Mouse (Mus musculus) kidney, embryonic 15.5 days (tissue): ENCODE measurements around the gene Socs5. TPM values are rescaled to one million over a fixed set of nuclear protein-coding genes. Genes with fewer than 3 reads are reported as not detected.

Experiments used
- ATAC-seq: fragments of 200-750 bp; cut with Nextera tagmentation; replicated peaks from 2 replicates; pipeline ENCODE4 v1.8.0; 2017; ENCODE audit warnings: moderate TSS enrichment; ENCODE audit not compliant: low FRiP score
- H3K27ac ChIP-seq: fragments of 300-500 bp; sonication (generic); 2 replicates; pipeline ENCODE4 v1.5.1; 2015; ENCODE audit warnings: mild to moderate bottlenecking, inconsistent platforms
- H3K27me3 ChIP-seq: fragments of 300-500 bp; sonication (generic); 2 replicates; pipeline ENCODE4 v1.6.1; 2015; ENCODE audit warnings: inconsistent platforms
- H3K36me3 ChIP-seq: fragments of 300-500 bp; sonication (generic); 2 replicates; pipeline ENCODE4 v1.6.1; 2015; ENCODE audit warnings: inconsistent platforms
- H3K4me1 ChIP-seq: fragments of 300-500 bp; sonication (generic); 2 replicates; pipeline ENCODE4 v1.6.1; 2015; ENCODE audit warnings: inconsistent platforms
- H3K4me2 ChIP-seq: fragments of 300-500 bp; sonication (generic); 2 replicates; pipeline ENCODE4 v1.6.1; 2015; ENCODE audit warnings: moderate library complexity, mild to moderate bottlenecking, inconsistent platforms
- H3K4me3 ChIP-seq: fragments of 300-500 bp; sonication (generic); replicated peaks from 2 replicates; pipeline ENCODE4 v1.5.1; 2015; ENCODE audit warnings: mild to moderate bottlenecking, inconsistent platforms
- H3K9ac ChIP-seq: fragments of 300-500 bp; sonication (generic); 2 replicates; pipeline ENCODE4 v1.6.1; 2015; ENCODE audit warnings: mild to moderate bottlenecking, inconsistent platforms
- H3K9me3 ChIP-seq: fragments of 300-500 bp; sonication (generic); replicated peaks from 2 replicates; pipeline ENCODE4 v1.6.1; 2016; ENCODE audit warnings: inconsistent platforms
- WGBS: fragments of 180-500 bp; shearing (Covaris S2); methylation state at CpG from one replicate; pipeline ENCODE4 v1.1.7; 2015; ENCODE audit warnings: mixed read lengths; 5-methylcytosine and 5-hydroxymethylcytosine counted together
- microRNA-seq: library from miRNA; unstranded; fragments of <30 nt; microRNA quantifications from one replicate; pipeline ENCODE4, GENCODE M21; 2016
- polyA plus RNA-seq: library from polyadenylated mRNA; unstranded; fragments of >200 nt; fragmentation: Nextera tagmentation; extraction: Ambion mirVana; gene quantifications from 2 replicates; pipeline ENCODE4 v1.2.1, GENCODE M21; 2015

Socs5 gene
- polyA plus RNA-seq, 1 experiment from 2014 or later: 17.0 TPM

- WGBS: 69% methylated on average over 9 of the region's 9 CpGs
- H3K36me3 ChIP-seq: no peaks in the 10 kb centered on the region
- H3K4me2 ChIP-seq: no peak overlapping the region
- H3K27me3 ChIP-seq: no peaks in the 10 kb centered on the region
- H3K4me1 ChIP-seq: peaks cover 48% of the 10 kb centered on the region
- no peak overlapping the region for H3K9ac ChIP-seq
- peak; percentile 47 for ATAC-seq
- peaks cover 7% of the 10 kb centered on the region for H3K9me3 ChIP-seq
- H3K4me3 ChIP-seq: no peak overlapping the region
- H3K27ac ChIP-seq: peak overlapping the region; percentile 75
Observed at GRCm38 (mm10) chr17:87174651-87175331, 67.3 kb downstream of the Socs5 start.

GRCm38 (mm10) chr17:87176066-87177012, 68.9 kb downstream of the Socs5 start:
- H3K27me3 ChIP-seq: no peaks in the 10 kb centered on the region
- no peak overlapping the region for H3K4me3 ChIP-seq
- ATAC-seq: no peak; the same call in 1 of the 2 replicates
- H3K27ac ChIP-seq: peak overlapping the region; percentile 75
- no peak overlapping the region for H3K4me2 ChIP-seq
- no peaks in the 10 kb centered on the region for H3K36me3 ChIP-seq
- WGBS: 59% methylated on average over 17 of the region's 17 CpGs
- peaks cover 58% of the 10 kb centered on the region for H3K4me1 ChIP-seq
- H3K9me3 ChIP-seq: peaks cover 7% of the 10 kb centered on the region
- no peak overlapping the region for H3K9ac ChIP-seq

GRCm38 (mm10) chr17:87178596-87179590, 71.4 kb downstream of the Socs5 start:
- no peak overlapping the region for H3K9ac ChIP-seq
- no peaks in the 10 kb centered on the region for H3K9me3 ChIP-seq
- peaks cover 58% of the 10 kb centered on the region for H3K4me1 ChIP-seq
- 54% methylated on average over 16 of the region's 16 CpGs for WGBS
- no peak overlapping the region for H3K4me3 ChIP-seq
- no peak for ATAC-seq
- H3K36me3 ChIP-seq: no peaks in the 10 kb centered on the region
- H3K27ac ChIP-seq: peak overlapping the region; percentile 37; the same call in 1 of the 2 replicates
- H3K4me2 ChIP-seq: no peak overlapping the region
- no peaks in the 10 kb centered on the region for H3K27me3 ChIP-seq

DNA sequence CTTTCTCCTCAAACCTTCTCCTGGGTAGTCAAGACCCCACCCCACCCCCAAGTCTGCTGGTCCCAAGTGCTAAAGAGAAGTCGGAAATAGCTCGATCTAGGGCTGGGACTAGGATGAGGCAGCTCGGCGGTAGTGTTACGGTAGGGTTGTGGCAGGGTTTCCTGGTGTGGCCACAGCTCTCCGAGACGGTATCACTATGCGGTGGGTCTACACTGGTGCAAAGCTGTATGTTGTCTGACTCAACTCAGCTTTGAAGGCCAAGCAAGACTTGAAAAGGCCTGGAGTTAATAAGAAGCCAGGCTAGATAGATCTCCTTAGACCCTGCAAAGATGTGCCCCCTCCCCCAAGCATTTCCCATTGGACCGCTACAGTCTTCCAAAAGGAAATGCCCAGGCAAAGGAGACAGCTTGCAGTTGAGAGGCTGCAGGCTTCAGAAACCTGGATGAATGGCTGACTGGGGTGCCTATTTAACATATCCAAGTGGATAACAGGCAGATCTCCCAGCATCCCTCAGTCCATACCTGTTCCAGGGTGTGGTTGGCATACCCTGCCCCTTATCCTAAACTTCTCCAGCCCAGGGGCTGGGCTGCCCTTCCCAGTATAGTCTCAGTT, 72.6 kb downstream of the Socs5 start:
- H3K27ac ChIP-seq: 0 out of 2 replicates have a peak overlapping the region, but pooled peaks have one; percentile 22
- H3K4me3 ChIP-seq: no peak overlapping the region
- no peaks in the 10 kb centered on the region for H3K9me3 ChIP-seq
- ATAC-seq: peak; percentile 52; the same call in 1 of the 2 replicates
- H3K4me2 ChIP-seq: no peak overlapping the region
- WGBS: 84% methylated on average over 9 of the region's 9 CpGs
- peaks cover 50% of the 10 kb centered on the region for H3K4me1 ChIP-seq
- no peak overlapping the region for H3K9ac ChIP-seq
- H3K27me3 ChIP-seq: no peaks in the 10 kb centered on the region
- H3K36me3 ChIP-seq: no peaks in the 10 kb centered on the region

DNA sequence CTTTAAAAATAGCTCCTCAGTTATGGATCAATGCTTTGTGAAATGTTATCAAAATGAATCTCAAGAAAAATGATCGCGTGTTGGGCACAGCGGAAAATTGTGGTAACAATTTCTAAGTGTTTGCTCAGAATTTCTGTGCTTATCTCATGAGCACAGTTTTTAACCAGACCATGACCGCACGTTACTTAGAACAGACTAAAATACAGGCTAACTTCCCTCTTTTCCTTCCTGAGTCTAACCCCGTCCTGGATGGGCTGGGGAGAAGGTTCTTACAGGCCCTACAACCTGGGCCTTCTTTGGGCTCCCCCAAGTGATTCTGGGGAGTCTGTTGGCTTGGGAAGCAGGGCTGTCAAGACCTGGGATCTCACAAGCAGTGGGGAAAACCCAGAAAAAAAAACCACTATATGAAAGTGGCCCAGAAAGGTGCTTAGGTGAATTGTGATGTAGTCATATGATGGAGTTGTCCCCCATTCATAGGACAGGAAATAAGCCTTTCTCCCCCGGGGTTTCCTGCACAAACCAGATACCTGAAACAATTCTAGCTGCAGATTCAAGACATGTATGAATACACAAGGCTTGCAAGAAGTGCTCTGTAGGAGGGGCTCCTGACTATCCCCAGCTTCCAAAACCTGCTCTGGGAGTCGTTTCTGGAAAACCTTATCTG, 74.3 kb downstream of the Socs5 start:
- ATAC-seq: no peak
- no peak overlapping the region for H3K9ac ChIP-seq

DNA sequence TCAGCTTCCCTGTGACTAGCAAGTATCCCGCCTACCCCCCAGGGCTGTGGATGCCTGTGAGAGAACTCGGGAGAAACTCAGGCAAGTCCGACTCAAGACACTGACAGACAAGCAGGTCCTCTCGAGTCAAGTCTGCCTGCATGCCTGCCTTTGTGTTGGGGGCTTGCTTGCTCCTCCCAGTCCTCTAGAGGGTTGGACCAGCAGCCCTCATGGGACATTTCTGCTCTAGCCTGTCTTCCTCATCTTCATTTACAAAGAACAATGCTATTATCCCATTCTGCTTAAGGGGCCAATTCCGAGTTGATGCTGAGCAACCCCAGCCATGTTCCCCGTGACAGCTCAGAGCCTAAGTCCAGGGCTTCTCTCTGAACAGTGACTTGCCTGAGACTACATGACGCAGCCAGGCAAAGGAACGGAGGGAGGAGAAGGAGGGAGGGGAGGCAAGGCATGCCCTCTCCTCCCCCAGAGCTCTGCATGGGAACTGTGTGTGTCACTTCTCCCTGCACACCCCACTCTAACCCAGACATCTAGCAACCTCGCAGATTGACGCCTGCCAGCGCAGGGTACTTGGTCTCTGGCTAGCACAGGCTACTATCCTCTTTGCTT, 78.1 kb downstream of the Socs5 start:
- Histone ChIP-seq H3K27me3 (no peaks in the 10 kb centered on the region), H3K9ac (no peak overlapping the region), H3K9me3 (no peaks in the 10 kb centered on the region), H3K27ac (no peak overlapping the region), H3K4me3 (no peak overlapping the region), H3K4me1 (peaks cover 34% of the 10 kb centered on the region), H3K36me3 (no peaks in the 10 kb centered on the region), H3K4me2 (no peak overlapping the region)
- 30% methylated on average over 11 of the region's 11 CpGs for WGBS
- ATAC-seq: peak; percentile 26

More for the DNA sequence above, 74.3 kb downstream of the Socs5 start:
- peaks cover 50% of the 10 kb centered on the region for H3K4me1 ChIP-seq
- H3K9me3 ChIP-seq: no peaks in the 10 kb centered on the region
- H3K36me3 ChIP-seq: no peaks in the 10 kb centered on the region
- H3K27me3 ChIP-seq: no peaks in the 10 kb centered on the region
- 74% methylated on average over 8 of the region's 8 CpGs for WGBS
- H3K4me2 ChIP-seq: no peak overlapping the region
- no peak overlapping the region for H3K4me3 ChIP-seq
- no peak overlapping the region for H3K27ac ChIP-seq

DNA sequence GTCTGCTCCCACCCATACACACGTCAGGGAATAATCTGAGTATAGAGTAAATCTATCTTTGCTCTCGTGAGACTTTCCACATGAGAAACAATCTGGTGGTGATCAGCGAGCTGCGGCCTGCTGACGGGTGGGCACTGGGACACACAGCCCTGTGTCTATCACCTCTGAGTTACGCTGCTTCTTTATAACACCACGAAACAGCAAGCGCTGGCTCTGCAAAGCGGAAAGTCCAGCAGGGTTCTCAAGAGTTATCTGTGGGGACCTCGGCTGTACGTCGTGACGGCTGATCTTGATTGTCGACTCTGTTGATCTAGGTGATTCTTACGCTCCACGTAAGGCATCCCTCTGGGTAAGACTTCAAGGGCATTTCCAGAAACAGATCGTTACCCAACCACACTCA, 79.5 kb downstream of the Socs5 start:
- H3K4me2 ChIP-seq: no peak overlapping the region
- no peak overlapping the region for H3K9ac ChIP-seq
- WGBS: 55% methylated on average over 17 of the region's 17 CpGs
- H3K9me3 ChIP-seq: peaks cover 1% of the 10 kb centered on the region; the same call in 1 of the 2 replicates
- no peak for ATAC-seq
- no peak overlapping the region for H3K4me3 ChIP-seq
- H3K4me1 ChIP-seq: peaks cover 31% of the 10 kb centered on the region
- no peak overlapping the region for H3K27ac ChIP-seq
- no peaks in the 10 kb centered on the region for H3K36me3 ChIP-seq
- H3K27me3 ChIP-seq: no peaks in the 10 kb centered on the region

Small RNAs within 50 kb of the gene (microRNA-seq; reads per million reads assigned to microRNA genes)
- not detected for gene Gm22346

Other genes starting within 250 kb of the Socs5 start
- gene Tmem247, start 190.3 kb upstream of the Socs5 start, polyA plus RNA-seq: not detected in 2 replicates
- gene Atp6v1e2, start 159.8 kb upstream of the Socs5 start, polyA plus RNA-seq: not detected in 2 replicates
- 16.3 and 16.9 TPM in 2 replicates for gene Rhoq, start 144.6 kb upstream of the Socs5 start, polyA plus RNA-seq
- 39.2 and 46.7 TPM in 2 replicates for gene Pigf, start 82.3 kb upstream of the Socs5 start, polyA plus RNA-seq
- gene Cript, start 82.1 kb upstream of the Socs5 start, polyA plus RNA-seq: 136 and 147 TPM in 2 replicates
- 110 and 112 TPM in 2 replicates for gene Mcfd2, start 158.3 kb downstream of the Socs5 start, polyA plus RNA-seq
- 7.7 and 8.1 TPM in 2 replicates for gene Ttc7, start 175.2 kb downstream of the Socs5 start, polyA plus RNA-seq